Mouse (Mus musculus) ES-E14 (cell line): ENCODE measurements at regions not wholly inside any gene's neighbourhood (a gene's known extent, or its start where the extent isn't known, plus 50 kb on each side); places are given as distances from the start of the nearest gene placed in this dataset.

Experiments
- CHD2 ChIP-seq: IDR thresholded peaks from 2 replicates; pipeline ENCODE4 v1.6.1; 2014; ENCODE audit warnings: mild to moderate bottlenecking, low read depth, low read length, inconsistent platforms
- HCFC1 ChIP-seq: IDR thresholded peaks from 2 replicates; pipeline ENCODE4 v1.6.1; 2012; ENCODE audit warnings: low read length, inconsistent platforms, borderline replicate concordance; ENCODE audit not compliant: insufficient read depth
- MAFK ChIP-seq: IDR thresholded peaks from 2 replicates; pipeline ENCODE4 v1.6.1; 2014; ENCODE audit warnings: mild to moderate bottlenecking, low read depth, low read length, inconsistent platforms; ENCODE audit not compliant: insufficient read depth

GRCm38 (mm10) chr16:74520501-74520900, 108.9 kb upstream of the Robo2 start:
- no peak for TF ChIP-seq CHD2
- TF ChIP-seq HCFC1 = no peak
- TF ChIP-seq MAFK = no peak
